Mouse (Mus musculus): ENCODE results near the gene Gm12248. TPM values are rescaled to one million over a fixed set of nuclear protein-coding genes. Genes with fewer than 3 reads are reported as not detected.
A peak's percentile ranks its signal among the peaks of the same experiment; 100 is the strongest.

Gene Gm12248
- total and polyA plus RNA-seq, 3 experiments: 0.05 to 0.90 TPM; not detected in 1

DNA sequence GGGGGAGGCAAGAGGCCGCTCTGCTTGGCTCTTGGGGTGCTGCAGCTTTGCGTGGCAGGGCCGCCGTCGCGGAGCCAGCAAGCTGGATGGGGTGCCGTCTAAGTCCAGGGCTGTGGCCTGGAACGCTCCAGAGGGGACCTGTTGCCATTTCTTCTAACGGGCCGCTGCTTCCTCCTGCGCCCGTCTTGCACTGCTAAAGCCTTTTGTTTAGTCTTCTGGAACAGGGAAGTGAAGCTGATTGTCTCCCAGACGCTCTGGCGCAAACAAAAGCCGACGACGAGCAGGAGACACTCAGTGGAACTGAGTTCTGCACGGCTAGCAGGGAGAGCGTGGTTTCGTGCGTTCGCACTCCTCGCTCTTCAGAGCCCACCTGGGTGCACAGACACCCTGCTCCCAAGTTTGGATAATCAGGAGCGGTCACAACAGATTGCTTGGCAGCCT, 11.4 kb upstream of the Gm12248 start:
- Histone ChIP-seq H3K9me3 (replicated peaks) (no peaks in the 10 kb centered on the region), H3K27me3 (ENCODE audit: insufficient read depth, low read length) (no peaks in the 10 kb centered on the region), H3K4me3 (ENCODE audit: low read depth, low read length) (peak overlapping the region; percentile 97), H3K4me1 (ENCODE audit: insufficient read depth, low read depth, low read length) (peaks cover 46% of the 10 kb centered on the region), H3K36me3 (replicated peaks) (peaks cover 25% of the 10 kb centered on the region)
- no peak for ATAC-seq (ENCODE audit: extremely low read depth, insufficient number of reproducible peaks, low FRiP score, poor library complexity, severe bottlenecking)
- DNase-seq (ENCODE audit: low spot score): peak; percentile 33
- TF ChIP-seq CTCF (IDR thresholded peaks at IDR 0.05; ENCODE audit: low read depth, low read length) (no peak), POLR2AphosphoS5 (IDR thresholded peaks at IDR 0.05; ENCODE audit: insufficient replicate concordance, low read depth, low read length) (no peak), GATA2 (IDR thresholded peaks at IDR 0.05; ENCODE audit: borderline replicate concordance, low read depth, low read length) (no peak), GATA1 (IDR thresholded peaks at IDR 0.05; ENCODE audit: borderline replicate concordance, low read length) (no peak), TAL1 (conservative IDR thresholded peaks at IDR 0.05; ENCODE audit: low read depth, low read length) (no peak)

DNA sequence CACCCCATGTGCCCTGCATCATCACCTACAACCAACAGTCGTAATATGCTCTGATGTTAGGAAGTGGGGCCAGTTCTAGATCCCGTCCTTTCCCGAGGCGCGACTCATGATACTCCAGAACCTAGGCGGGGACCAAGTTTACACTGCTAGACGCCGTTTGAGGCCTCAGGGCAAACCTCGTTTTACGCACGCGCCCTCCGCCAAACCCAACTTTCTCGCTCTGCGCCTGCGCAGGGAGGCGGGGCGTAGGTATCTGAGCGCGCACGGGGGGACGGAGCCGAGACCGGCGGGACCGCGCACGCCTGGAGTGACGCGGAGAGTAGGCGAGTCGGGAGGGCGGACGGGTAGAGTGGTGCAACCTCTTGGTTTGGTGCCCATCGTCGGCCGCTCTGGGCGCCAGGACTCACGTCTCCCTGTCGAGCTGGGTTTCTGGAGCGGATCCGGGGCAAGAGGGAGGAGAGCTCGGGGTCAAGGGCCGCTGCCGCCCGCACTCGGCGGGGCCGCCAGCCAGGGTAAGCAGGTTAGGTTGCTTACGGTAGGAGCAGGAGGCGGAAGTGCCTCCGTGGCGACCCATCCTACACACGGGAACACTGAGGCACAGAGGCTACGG, 10.9 kb upstream of the Gm12248 start, which contains the start of gene Cnot8:
TSS of gene Cnot8 (plus strand) at position 457 of the 610 bp plus-strand sequence.
- TF ChIP-seq GATA2 (IDR thresholded peaks at IDR 0.05; ENCODE audit: borderline replicate concordance, low read depth, low read length): no peak
- TF ChIP-seq GATA1 (IDR thresholded peaks at IDR 0.05; ENCODE audit: borderline replicate concordance, low read length): no peak
- no peak for TF ChIP-seq POLR2AphosphoS5 (IDR thresholded peaks at IDR 0.05; ENCODE audit: insufficient replicate concordance, low read depth, low read length)
- no peak for TF ChIP-seq TAL1 (conservative IDR thresholded peaks at IDR 0.05; ENCODE audit: low read depth, low read length)
- TF ChIP-seq CTCF (IDR thresholded peaks at IDR 0.05; ENCODE audit: low read depth, low read length): no peak
- Histone ChIP-seq H3K4me3 (ENCODE audit: low read depth, low read length) (peak within 1 kb of the TSS; percentile 97), H3K4me1 (ENCODE audit: insufficient read depth, low read depth, low read length) (peaks cover 46% of the 10 kb centered on the region), H3K36me3 (replicated peaks) (peaks cover 21% of the 10 kb centered on the region), H3K27me3 (ENCODE audit: insufficient read depth, low read length) (no peaks in the 10 kb centered on the region), H3K9me3 (replicated peaks) (no peaks in the 10 kb centered on the region)
- DNase-seq (ENCODE audit: low spot score) (peak; percentile 96), ATAC-seq (ENCODE audit: extremely low read depth, insufficient number of reproducible peaks, low FRiP score, poor library complexity, severe bottlenecking) (peak; percentile 70)

- no peak for TF ChIP-seq TAL1 (conservative IDR thresholded peaks at IDR 0.05; ENCODE audit: low read depth, low read length)
- no peak for TF ChIP-seq CTCF (IDR thresholded peaks at IDR 0.05; ENCODE audit: low read depth, low read length)
- no peak for TF ChIP-seq GATA1 (IDR thresholded peaks at IDR 0.05; ENCODE audit: borderline replicate concordance, low read length)
- TF ChIP-seq GATA2 (IDR thresholded peaks at IDR 0.05; ENCODE audit: borderline replicate concordance, low read depth, low read length): no peak
- no peak for TF ChIP-seq POLR2AphosphoS5 (IDR thresholded peaks at IDR 0.05; ENCODE audit: insufficient replicate concordance, low read depth, low read length)
These were observed 10.4 kb upstream of the Gm12248 start for GRCm38 (mm10) chr11:58103344-58103653.

GRCm38 (mm10) chr11:58102581-58103343, 9.8 kb upstream of the Gm12248 start:
- H3K4me3 ChIP-seq (ENCODE audit: low read depth, low read length): peak overlapping the region; percentile 97
- peak; percentile 52 for ATAC-seq (ENCODE audit: extremely low read depth, insufficient number of reproducible peaks, low FRiP score, poor library complexity, severe bottlenecking)
- H3K36me3 ChIP-seq (replicated peaks): peaks cover 11% of the 10 kb centered on the region

More at GRCm38 (mm10) chr11:58103344-58103653, 10.4 kb upstream of the Gm12248 start:
- Histone ChIP-seq H3K9me3 (replicated peaks) (no peaks in the 10 kb centered on the region), H3K36me3 (replicated peaks) (peaks cover 16% of the 10 kb centered on the region), H3K4me1 (ENCODE audit: insufficient read depth, low read depth, low read length) (peaks cover 41% of the 10 kb centered on the region), H3K4me3 (ENCODE audit: low read depth, low read length) (peak overlapping the region; percentile 97), H3K27me3 (ENCODE audit: insufficient read depth, low read length) (no peaks in the 10 kb centered on the region)
- ATAC-seq (ENCODE audit: extremely low read depth, insufficient number of reproducible peaks, low FRiP score, poor library complexity, severe bottlenecking) (no peak), DNase-seq (ENCODE audit: low spot score) (peak; percentile 36)

GRCm38 (mm10) chr11:58102146-58102545, 9.2 kb upstream of the Gm12248 start:
- Histone ChIP-seq H3K4me1 (ENCODE audit: insufficient read depth, low read depth, low read length) (peaks cover 30% of the 10 kb centered on the region), H3K9me3 (replicated peaks) (no peaks in the 10 kb centered on the region), H3K4me3 (ENCODE audit: low read depth, low read length) (no peak overlapping the region), H3K27me3 (ENCODE audit: insufficient read depth, low read length) (no peaks in the 10 kb centered on the region), H3K36me3 (replicated peaks) (peaks cover 6% of the 10 kb centered on the region)
- no peak for DNase-seq (ENCODE audit: low spot score)
- ATAC-seq (ENCODE audit: extremely low read depth, insufficient number of reproducible peaks, low FRiP score, poor library complexity, severe bottlenecking): no peak
- TF ChIP-seq CTCF (IDR thresholded peaks at IDR 0.05; ENCODE audit: low read depth, low read length): no peak
- no peak for TF ChIP-seq GATA1 (IDR thresholded peaks at IDR 0.05; ENCODE audit: borderline replicate concordance, low read length)
- TF ChIP-seq POLR2AphosphoS5 (IDR thresholded peaks at IDR 0.05; ENCODE audit: insufficient replicate concordance, low read depth, low read length): no peak

More at GRCm38 (mm10) chr11:58102581-58103343, 9.8 kb upstream of the Gm12248 start:
- DNase-seq (ENCODE audit: low spot score): peak; percentile 14
- H3K27me3 ChIP-seq (ENCODE audit: insufficient read depth, low read length): no peaks in the 10 kb centered on the region
- no peaks in the 10 kb centered on the region for H3K9me3 ChIP-seq (replicated peaks)
- TF ChIP-seq CTCF (IDR thresholded peaks at IDR 0.05; ENCODE audit: low read depth, low read length) (no peak), GATA2 (IDR thresholded peaks at IDR 0.05; ENCODE audit: borderline replicate concordance, low read depth, low read length) (no peak), TAL1 (conservative IDR thresholded peaks at IDR 0.05; ENCODE audit: low read depth, low read length) (no peak), POLR2AphosphoS5 (IDR thresholded peaks at IDR 0.05; ENCODE audit: insufficient replicate concordance, low read depth, low read length) (no peak), GATA1 (IDR thresholded peaks at IDR 0.05; ENCODE audit: borderline replicate concordance, low read length) (no peak)
- peaks cover 36% of the 10 kb centered on the region for H3K4me1 ChIP-seq (ENCODE audit: insufficient read depth, low read depth, low read length)

- H3K4me3 ChIP-seq (ENCODE audit: low read depth, low read length): no peak overlapping the region
- DNase-seq (ENCODE audit: low spot score): no peak
- peaks cover 4% of the 10 kb centered on the region for H3K36me3 ChIP-seq (replicated peaks)
- no peak for TF ChIP-seq CTCF (IDR thresholded peaks at IDR 0.05; ENCODE audit: low read depth, low read length)
- no peak for TF ChIP-seq POLR2AphosphoS5 (IDR thresholded peaks at IDR 0.05; ENCODE audit: insufficient replicate concordance, low read depth, low read length)
- TF ChIP-seq TAL1 (conservative IDR thresholded peaks at IDR 0.05; ENCODE audit: low read depth, low read length): no peak
- TF ChIP-seq GATA2 (IDR thresholded peaks at IDR 0.05; ENCODE audit: borderline replicate concordance, low read depth, low read length): no peak
- no peak for TF ChIP-seq GATA1 (IDR thresholded peaks at IDR 0.05; ENCODE audit: borderline replicate concordance, low read length)
- H3K4me1 ChIP-seq (ENCODE audit: insufficient read depth, low read depth, low read length): peaks cover 27% of the 10 kb centered on the region
- no peaks in the 10 kb centered on the region for H3K27me3 ChIP-seq (ENCODE audit: insufficient read depth, low read length)
- H3K9me3 ChIP-seq (replicated peaks): no peaks in the 10 kb centered on the region
- ATAC-seq (ENCODE audit: extremely low read depth, insufficient number of reproducible peaks, low FRiP score, poor library complexity, severe bottlenecking): no peak
These were observed 8.3 kb upstream of the Gm12248 start for GRCm38 (mm10) chr11:58101194-58101720.

Data from G1E (cell line).